Mouse (Mus musculus): ENCODE data around the gene Capn13.

DNA sequence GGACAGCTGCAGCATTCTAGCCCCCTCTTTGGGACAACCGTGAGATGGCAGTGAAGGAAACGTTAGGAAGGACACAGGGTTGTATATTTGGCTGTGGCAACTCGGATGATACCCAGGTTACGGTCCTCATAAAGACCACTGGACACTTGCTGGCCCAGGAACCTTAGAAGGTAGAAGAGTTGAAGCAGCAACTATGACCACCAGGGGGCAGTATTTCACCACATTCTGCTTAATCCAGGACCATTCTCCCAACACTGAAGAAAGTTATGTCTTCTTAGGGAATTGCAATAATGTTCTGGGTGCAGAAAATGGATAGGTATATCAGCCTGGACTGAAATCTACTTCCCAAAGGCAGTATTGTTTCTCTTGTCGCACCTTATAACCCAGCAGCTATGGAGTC is 97.4 kb downstream of the Capn13 start:
- TF ChIP-seq TAL1 (IDR thresholded peaks at IDR 0.05; ENCODE audit: low read length): no peak
- no peak for TF ChIP-seq GATA1 (IDR thresholded peaks at IDR 0.05; ENCODE audit: low read length)

All from erythroblast, embryonic 14.5 days (primary cell).